Mouse (Mus musculus) adrenal gland, postnatal 10 days (tissue): ENCODE data around the gene Lhfpl2. TPM values are rescaled to one million over a fixed set of nuclear protein-coding genes. Genes with fewer than 3 reads are reported as not detected.

Experiments used
- DNase-seq: peaks from one replicate; pipeline ENCODE4 v3.0.0; 2021; ENCODE audit warnings: mixed read lengths
- total RNA-seq, 2 experiments: library from RNA; stranded (reverse); gene quantifications; 2 replicates each; pipeline ENCODE4 v1.2.3; 2021

Gene Lhfpl2
- total RNA-seq, 2 experiments from 2014 or later, result 29.8 to 39.6 TPM

DNA sequence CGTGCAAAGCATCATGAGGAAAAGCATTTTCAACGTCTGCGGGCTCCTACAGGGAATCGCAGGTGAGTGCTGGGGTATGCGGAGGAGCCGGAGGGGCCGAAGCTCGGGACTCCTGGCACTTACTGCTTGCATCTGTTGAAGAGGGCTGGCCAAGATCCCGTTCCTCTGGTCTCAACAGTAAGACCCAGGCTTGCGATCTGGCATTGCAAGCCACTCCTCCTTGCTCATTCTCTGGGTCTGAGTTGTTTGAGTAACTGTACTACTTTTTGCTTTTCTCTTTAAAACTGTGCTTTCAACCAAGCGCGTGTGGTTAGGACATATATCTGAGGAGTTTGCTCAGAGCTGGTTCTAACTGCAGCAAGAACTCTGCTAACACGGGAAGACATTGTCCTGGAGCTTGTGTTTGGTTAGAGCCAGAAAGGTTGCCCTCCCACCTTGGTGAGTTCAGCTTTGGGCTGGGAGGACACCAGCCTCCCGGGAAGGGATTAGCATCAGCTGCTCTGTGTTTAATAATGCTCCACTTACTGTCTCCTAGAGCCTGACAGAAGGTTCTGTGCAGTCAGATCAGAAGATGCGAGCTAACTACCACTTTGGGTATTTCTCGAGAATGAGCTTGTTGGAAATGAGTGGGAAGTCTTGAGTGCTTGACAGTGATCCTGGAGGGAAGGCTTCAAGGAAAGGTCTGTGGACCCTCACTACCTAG is 117.1 kb downstream of the Lhfpl2 start:
- no peak for DNase-seq

DNA sequence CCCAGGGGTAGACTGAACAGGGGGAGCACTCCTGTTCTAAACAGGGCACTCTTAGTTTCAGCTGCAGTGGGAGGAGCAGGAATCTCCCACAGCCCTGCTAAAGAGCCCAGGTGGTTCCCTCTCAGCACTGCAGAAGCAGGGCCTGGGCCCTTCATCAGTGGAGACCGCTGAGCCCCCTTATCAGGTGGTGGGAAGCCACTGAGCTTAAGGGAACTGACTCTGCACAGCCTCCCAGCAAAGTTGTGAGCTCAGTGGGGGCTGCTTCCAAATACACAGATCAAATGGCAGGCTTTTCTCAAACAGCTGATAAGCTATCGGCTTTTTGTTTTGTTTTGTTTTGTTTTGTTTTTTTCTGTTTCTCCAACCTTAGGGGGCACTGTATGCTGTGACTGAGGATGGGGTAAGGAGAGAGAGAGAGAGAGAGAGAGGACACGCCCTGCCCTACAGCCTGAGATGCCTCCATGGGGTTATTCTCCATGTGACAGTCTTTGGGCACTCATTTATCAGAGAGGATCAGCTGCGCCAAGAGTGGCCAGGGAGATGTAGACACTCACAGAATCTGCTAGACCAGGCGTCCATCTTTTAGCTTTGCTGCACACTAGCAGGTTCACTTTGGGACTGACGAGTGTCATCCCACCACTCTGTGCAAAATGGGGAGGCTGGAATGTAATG is 117.9 kb downstream of the Lhfpl2 start:
- no peak for DNase-seq

DNA sequence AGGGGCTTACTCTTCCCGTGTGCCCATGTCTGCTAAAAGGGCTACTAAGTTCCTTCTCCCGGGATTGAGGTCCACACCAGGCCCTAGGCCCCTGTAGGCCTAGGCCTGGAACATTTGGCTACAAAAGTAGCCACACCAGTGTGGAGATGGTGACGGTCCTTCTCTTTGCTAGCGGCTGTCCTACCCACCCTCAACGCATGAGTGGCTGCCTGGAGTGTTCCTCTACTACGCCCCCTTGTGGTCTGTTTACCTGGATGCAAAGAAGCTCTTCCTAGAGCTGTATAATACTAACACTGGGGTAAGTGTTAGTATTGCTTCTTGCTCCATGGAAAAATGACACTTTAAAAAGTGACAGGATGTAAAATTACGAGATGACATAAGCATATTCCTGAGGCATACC is 119.6 kb downstream of the Lhfpl2 start:
- peak; percentile 69 for DNase-seq

DNA sequence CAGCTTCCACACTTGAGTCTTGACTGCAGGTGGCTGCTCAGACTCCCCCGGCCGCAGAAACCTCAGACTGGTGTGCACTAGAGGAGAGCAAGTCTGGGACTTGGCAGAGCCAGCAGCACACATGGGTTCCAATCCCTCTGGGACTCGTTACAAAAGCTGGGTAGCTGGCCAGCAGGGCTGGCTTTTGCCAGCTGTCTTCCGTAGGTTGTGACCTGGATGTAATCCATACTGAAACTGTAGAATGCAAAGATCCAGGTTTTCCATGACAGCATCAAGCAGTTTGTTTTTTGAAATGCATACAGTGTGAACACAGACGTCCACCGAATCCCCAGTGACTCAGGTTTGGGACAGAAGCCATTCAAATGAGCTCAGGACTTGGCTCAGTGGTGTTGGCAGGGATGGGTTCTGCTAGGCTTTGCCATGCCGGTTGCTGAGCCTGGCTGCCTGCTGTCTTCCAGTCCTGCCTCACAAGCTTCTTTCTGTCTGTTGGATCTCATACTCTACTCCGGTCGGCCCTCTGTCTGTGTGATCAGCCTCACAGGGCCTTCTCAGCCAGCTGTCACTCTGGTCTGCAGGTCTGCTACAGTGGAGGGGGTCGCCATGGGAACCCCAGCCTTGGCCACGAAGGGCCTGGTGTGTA is 120.9 kb downstream of the Lhfpl2 start:
- peak; percentile 73 for DNase-seq

DNA sequence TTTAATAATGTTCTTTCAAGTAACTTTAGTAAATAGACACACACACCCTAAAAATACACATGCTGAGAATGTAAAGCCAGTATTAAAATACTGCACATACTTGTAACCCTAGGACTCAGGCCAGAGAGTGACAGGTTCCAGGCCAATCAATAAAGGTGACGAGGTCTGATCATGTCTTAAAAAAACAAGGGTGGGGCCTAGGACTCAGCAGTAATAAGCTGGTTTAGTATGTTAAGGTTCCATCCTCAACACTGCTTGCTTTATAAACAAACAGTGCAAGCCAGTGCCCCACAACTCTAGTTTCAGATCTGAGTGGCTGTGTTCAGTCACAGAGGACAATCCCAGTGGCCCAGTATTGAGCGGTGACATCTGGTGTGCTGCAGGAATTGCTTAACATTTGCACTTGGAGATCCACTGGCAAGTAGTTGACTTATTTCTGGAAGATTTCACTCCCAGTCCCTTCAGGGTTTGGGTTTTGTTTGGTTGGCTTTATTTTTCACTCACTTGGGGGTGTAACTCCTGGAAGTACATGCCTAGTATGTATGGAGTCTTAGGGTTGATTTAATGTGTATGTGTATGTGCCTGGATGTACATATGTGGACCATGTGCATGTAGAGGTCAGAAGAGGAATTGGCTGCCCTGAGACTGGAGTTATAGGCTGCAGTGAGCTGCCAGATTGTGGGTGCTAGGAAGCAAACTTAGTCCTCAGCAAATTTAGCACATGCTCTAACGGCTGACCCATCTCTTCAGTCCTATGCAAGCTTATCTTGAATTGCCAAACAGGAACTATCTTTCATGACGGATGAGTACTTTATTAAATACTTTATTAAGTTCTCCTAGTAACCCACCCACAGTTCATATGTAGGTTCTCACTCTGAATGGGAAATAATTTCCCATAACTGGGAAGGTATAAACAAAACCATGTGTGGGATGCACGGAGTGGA is 123.2 kb downstream of the Lhfpl2 start:
- DNase-seq, result no peak

DNA sequence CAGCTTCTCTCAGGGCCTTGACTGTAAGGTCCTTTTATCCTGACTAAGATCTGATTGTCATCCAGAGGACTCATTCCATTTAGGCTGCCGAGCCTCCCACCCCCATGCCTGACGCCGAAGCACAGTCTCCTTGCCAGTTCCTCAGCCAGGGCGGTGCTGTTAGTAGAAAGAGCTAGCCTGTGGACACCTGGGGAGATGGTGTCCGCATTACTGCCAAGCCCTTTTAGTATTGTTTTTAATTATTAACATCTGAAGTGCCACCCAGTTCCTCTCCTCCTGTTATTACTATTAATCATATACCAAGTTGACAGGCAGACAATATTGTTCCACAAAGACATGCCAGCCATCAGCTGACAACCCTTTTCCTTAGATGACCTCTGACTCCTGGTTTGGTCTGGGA is 124.4 kb downstream of the Lhfpl2 start:
- no peak for DNase-seq

DNA sequence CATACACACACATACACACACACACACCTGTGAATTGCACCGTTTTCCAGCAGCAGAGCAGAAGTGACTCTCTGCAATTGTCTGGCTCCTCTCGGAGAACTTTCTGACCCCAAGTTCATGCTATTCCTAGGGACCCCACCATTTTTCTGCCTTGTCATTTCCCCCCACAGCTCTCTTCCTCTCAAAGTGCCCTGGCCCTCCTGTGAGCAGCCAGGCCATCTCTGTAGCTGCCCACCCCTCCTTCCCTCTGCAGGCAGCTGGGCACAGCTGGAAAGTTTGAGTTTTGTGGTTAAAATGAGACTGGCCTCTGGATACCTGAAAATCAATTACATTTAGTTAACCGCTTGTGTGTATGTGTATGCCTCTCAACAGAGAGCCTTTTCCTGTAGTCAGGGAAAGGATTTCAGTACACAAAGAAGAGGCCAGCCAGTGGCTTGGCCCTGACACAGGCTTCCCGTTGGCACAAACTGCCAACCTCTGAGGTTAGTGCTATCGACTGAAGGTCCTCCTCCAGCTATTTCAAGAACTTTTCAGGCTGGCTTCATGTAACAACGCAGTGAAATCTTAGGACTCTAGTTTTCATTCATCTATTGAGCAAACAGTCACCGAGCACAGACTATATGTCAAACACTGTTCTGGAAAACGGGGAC is 125.9 kb downstream of the Lhfpl2 start:
- peak; percentile 61 for DNase-seq

DNA sequence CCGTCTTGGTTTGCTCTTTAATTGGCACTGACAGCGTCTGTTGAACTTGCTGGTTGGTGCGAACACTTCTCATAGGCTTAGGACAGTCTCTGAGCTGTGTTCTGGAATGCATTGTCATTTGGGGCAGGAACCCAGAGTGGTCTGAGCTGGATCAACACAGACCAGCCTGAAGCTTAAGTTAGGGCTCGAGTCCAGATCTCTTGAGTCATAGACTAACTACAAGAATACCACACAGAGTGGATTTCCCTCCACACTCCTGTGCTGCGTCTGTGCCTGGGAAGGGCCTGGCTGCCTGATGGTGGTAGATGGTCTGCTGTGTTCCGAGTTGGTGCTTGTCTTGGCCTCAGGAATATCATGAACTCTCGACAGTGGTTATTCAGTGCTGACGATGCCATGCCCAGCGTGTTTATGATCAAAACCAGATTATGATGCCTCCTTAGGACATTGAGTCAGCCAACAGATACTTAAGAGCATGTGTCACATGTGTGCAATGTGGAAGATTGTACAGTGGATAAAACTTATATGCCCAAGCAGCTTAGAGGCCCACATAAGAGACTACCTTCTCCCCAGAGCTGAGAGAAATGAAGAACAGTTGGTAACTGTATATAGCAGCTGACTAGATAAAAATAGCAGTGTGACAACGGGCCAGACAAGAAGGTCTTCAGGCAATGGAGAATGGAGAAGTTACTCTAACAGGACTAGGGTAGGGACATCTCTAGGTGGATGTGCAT is 127.3 kb downstream of the Lhfpl2 start:
- DNase-seq, result no peak

DNA sequence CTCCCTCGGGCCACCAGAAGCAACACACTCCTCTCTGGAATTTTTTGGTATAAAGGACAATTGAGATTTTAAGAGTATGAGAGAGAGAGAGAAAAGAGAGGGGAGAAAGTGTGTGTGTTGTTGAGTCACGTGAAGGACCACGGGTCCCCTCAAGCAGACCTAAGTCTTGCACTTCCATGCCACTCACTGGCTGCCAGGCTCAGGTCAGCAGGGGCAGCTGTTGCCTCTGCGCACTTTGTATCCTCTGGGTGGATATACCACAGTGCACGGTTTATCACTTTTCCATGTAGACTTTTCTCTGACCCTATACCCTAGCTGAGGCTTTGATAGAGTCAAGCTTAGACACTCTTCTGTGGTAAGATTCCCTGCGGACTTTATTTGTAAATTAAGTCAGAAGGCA is 128.0 kb downstream of the Lhfpl2 start:
- DNase-seq, result no peak

DNA sequence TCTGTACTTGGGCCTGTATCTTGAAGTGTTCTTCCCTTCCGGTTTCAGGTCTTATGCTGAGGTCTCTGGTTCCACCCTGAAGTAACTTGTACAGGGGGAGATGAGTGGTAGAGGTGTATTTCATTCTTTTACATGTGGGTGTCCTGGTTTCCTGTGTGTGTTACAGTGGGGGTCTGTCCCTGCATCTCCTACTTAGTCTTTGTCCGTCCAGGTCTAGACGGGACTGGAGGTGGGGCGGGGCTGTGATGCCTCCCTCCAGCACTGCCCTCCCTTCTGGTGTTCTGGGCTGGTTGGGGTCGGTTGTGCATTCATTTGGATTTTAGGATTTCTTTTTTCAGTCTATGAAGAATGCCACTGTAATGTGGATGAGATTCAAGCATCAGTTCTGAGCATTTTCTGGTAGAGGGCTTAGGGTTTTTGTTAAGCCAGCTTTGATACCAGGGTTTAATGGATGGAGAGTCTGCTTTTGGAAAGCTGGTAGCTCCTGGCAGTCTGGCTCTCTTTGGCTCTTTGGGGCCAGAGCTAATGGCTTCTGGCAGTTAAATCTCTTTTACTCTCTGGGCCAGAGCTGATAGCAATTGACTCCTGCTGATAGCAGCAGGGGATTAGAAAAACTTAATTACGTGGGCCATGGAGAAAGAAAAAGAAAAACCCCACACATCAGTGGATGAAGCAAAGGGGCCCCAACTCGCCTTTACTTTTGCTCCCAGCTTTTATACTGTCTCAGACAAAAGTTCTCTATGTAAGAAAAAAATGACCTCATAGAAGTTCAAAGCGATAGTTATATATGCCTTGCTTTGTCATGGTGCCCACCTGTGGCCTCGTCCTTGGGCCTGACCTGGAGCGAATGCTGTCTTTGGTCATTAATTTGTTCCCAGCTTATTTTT is 130.8 kb downstream of the Lhfpl2 start:
- DNase-seq, result no peak

DNA sequence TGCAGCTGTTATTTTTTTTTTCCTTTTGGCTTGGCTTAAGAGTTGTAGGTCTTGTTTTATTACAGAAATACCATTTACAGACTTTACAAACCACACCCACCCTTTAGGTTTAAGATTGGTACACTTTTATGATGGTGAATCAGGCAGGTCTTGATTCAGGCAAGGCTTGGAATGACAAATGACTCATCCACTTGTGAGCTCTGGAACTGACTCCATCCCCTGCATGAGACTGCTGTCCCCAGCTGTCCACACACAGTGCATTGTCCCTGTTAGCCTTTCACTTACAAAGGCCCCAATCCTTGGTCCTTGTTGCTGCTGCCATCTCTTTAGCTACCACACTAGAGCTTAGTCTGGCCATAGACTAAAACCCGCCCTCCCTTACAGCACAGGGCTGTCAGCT is 132.8 kb downstream of the Lhfpl2 start:
- DNase-seq, result no peak

DNA sequence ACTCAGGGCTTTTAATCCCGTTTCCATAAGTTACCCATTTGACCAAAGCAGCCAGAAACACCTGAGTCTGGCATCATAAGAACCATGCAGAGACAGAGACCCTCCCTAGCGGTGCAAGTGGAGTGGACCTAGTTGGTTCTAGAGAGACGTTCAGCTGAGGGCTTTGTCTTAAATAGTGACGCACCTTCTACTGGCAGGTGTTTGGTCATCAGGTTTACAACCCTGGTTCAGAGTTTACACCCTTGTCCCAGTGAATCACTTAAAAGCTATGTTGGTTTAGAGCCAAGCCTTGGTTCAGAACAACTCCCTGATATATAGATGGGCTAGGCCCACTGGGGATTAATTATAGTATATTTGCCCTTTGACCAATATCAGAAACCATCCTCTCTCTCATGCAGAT is 135.6 kb downstream of the Lhfpl2 start:
- DNase-seq, result no peak

DNA sequence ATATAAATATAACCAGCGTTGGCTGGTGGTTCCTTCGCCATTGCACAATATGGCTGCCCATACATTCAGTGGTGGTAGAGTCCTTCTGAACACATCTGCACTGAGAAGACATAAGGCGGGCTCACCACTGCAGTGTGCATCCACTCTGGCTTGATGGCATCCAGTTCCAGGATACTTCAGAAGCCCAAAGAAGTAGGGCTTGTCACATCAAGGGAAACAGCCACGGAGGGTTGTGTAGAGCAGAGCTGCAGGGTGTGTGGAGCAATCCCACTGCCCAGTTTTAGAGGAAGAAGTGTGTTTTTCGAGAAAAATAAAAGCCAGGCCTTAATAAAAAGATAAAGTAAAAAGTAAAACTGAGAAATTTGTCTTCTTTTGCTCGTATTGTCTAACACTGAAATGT is 141.0 kb downstream of the Lhfpl2 start:
- DNase-seq, result no peak

DNA sequence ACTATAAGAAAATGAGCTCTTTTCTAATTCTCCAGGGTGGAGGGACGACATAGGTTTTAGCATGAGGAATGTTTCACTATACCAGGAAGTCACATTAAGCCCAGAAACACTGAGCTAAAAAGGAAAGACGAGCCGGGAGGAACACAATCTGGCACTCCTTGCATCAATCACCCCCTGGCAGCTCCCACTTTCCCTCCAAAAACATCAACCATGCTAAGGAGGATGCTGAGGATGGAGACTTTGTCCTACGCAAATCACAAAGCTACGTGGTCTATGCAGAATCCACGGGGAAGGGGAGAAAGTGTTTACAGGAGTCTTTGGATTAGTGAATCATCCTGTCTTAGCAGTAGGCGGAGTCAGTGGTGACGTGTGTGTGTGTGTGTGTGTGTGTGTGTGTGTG is 142.2 kb downstream of the Lhfpl2 start:
- DNase-seq, result no peak

DNA sequence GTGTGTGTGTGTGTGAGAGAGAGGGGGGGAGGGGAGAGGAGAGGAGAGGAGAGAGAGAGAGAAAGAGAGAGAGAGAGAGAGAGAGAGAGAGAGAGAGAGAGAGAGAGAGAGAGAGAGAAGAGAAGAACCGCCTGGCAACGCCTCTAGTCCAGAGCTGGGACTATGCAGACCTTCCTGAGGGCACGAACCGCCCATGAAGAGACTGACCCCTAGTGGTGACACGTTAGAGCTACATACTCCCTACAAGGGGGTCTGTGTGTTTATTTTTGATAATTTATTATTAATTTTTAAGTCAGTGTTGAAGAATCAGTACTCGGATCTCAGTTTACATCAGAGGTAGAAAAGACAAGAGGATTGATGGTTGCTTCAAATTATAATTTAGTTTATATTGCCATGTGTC is 147.6 kb downstream of the Lhfpl2 start:
- DNase-seq, result peak; percentile 65

DNA sequence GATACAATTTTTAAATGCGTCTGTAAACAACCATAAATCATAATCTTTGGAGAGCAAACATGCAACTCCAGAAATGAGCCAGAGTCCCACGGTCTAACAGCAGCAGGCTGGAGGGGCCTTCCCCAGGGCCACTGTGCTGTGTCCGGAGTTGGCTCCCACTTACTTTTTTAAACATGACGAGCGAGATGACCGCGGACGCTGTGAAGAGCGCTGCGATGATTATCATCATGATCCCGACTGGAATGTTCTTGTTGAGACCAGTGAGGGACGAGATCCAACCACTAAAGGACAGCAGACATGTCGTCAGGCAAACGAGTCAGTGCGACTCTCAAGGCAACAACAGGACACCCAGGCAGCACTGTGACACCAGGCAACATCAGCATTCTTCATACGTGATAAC is 150.4 kb downstream of the Lhfpl2 start:
- no peak for DNase-seq

DNA sequence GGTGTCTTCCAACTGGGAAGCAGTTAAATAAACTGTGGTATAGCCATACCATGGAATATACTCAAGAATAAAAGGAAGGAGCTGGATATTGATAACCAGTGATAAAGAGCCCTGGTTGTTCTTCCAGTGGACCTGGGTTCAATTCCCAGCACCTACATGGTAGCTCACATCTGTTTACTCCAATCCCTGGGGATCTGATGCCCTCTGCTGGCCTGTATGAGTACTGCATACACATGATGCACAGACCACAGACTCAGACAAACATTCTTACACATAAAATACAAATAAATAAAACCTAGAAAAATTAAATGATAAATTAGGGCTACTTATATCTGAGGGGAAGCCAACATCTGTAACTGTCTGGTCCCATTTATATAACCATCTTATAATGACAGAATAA is 151.3 kb downstream of the Lhfpl2 start:
- no peak for DNase-seq

DNA sequence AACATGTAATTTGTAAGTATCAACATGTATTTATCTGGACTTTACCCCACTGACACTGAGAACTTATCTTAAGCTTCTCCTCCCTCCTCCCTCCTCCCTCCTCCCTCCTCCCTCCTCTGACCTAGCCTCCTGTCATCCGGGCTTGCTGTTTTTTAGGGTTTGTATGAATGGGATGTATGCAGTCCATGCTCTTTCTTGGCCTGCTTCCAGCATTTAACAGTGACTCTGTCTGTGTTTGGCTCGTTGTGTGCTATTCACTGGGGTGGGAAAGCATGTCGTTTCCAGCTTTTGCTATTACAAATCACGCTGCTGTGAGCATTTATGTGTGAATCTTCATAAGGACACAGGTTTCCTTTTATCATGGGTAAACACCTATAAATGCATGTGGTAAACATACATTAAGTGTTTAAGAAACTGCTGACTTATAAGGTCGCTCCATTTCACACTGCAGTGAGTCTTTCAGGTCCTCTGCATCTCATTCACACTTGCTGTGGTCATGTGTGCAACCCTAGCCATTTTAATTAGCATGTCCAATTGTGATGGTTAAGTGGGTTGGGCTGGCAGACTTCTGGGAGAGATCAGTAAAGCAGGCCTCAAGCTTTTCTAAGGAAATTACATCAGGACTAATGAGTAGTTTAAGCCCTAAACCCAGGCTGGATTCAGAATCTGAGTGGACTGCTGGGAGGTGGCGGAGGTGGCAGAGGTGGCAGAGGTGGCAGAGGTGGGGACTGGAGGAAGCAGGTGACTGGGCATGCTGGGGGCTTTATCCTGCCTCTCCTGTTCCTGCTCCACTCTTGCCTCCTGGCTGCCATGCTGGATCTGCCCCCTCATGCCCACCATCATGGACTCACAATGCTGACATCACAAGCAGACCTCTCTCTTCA is 153.9 kb downstream of the Lhfpl2 start:
- no peak for DNase-seq

DNA sequence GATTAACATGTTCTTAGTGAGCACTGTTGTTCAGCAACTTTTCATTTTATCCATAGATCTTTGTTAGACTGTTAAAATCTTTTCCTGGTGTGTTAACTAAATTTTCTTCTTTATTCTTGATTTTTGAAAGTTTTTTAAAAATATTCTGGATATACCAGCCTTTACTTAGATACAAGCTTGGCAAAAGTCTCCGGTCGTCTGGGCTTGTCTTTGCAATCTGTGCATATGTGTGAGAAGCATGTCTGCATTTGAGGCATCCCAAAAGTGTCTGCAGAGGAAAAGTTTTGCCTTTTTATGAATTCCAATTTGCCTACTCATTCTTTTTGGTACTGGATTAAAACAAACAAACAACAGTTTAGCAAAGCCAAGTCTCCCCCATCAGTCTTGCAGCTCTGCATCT is 154.6 kb downstream of the Lhfpl2 start:
- no peak for DNase-seq
